Mouse (Mus musculus): ENCODE measurements at regions not wholly inside any gene's neighbourhood (a gene's known extent, or its start where the extent isn't known, plus 50 kb on each side); places are given as distances from the start of the nearest gene placed in this dataset.

- TF ChIP-seq CTCF (IDR thresholded peaks at IDR 0.05; ENCODE audit: borderline replicate concordance, insufficient read depth, low read depth, low read length) (no peak), POLR2A (IDR thresholded peaks at IDR 0.05; ENCODE audit: borderline replicate concordance, insufficient read depth, low read length) (no peak)
Observed at GRCm38 (mm10) chr17:4858304-4858703, 135.8 kb upstream of the Arid1b start.

Measured in cerebellum, adult 2 months (tissue).